Mouse (Mus musculus): ENCODE results near the gene Tmem101. TPM values are rescaled to one million over a fixed set of nuclear protein-coding genes. Genes with fewer than 3 reads are reported as not detected.

The Tmem101 gene
- polyA plus RNA-seq, 1 experiment from 2014 or later, result 6.4 TPM

GRCm38 (mm10) chr11:102193657-102194440 is 37.6 kb upstream of the Tmem101 start:
- no peak for DNase-seq
- no peak overlapping the region for H3K4me2 ChIP-seq (ENCODE audit: low read depth, low read length)
- H3K27ac ChIP-seq (ENCODE audit: low read depth), result no peak overlapping the region
- H3K9me3 ChIP-seq (ENCODE audit: low read length), result no peaks in the 10 kb centered on the region
- H3K9ac ChIP-seq (replicated peaks), result no peak overlapping the region
- no peak overlapping the region for H3K4me3 ChIP-seq (ENCODE audit: low read depth, low read length)
- no peaks in the 10 kb centered on the region for H3K27me3 ChIP-seq (ENCODE audit: insufficient read depth, low read length)
- no peak for ATAC-seq
- 78% methylated on average over 9 of the region's 9 CpGs for WGBS (ENCODE audit: insufficient replicate concordance)
- peaks cover 12% of the 10 kb centered on the region for H3K4me1 ChIP-seq (ENCODE audit: insufficient read depth)
- H3K36me3 ChIP-seq (replicated peaks; ENCODE audit: insufficient read depth, low read length), result peaks cover 42% of the 10 kb centered on the region
- TF ChIP-seq CTCF (IDR thresholded peaks at IDR 0.05; ENCODE audit: low read depth) (no peak), EP300 (IDR thresholded peaks at IDR 0.05; ENCODE audit: low read depth) (no peak)

- Histone ChIP-seq H3K27me3 (ENCODE audit: insufficient read depth, low read length) (no peaks in the 10 kb centered on the region), H3K9me3 (ENCODE audit: low read length) (no peaks in the 10 kb centered on the region), H3K4me1 (ENCODE audit: insufficient read depth) (peaks cover 18% of the 10 kb centered on the region), H3K4me2 (ENCODE audit: low read depth, low read length) (peak overlapping the region; percentile 88), H3K36me3 (replicated peaks; ENCODE audit: insufficient read depth, low read length) (peaks cover 18% of the 10 kb centered on the region), H3K27ac (ENCODE audit: low read depth) (no peak overlapping the region), H3K9ac (replicated peaks) (no peak overlapping the region), H3K4me3 (ENCODE audit: low read depth, low read length) (no peak overlapping the region)
- ATAC-seq (no peak), DNase-seq (no peak)
- TF ChIP-seq CTCF (IDR thresholded peaks at IDR 0.05; ENCODE audit: low read depth) (no peak), EP300 (IDR thresholded peaks at IDR 0.05; ENCODE audit: low read depth) (no peak)
- 35% methylated on average over 4 of the region's 4 CpGs for WGBS (ENCODE audit: insufficient replicate concordance)
Observed at GRCm38 (mm10) chr11:102190848-102191247, 34.6 kb upstream of the Tmem101 start.

GRCm38 (mm10) chr11:102189461-102190436 is 33.5 kb upstream of the Tmem101 start, which contains the start of gene G6pc3:
G6pc3 (plus strand) TSS chr11:102189620.
- Histone ChIP-seq H3K9ac (replicated peaks) (peak within 1 kb of the TSS; percentile 65), H3K27ac (ENCODE audit: low read depth) (peak within 1 kb of the TSS; percentile 57), H3K27me3 (ENCODE audit: insufficient read depth, low read length) (no peaks in the 10 kb centered on the region), H3K4me1 (ENCODE audit: insufficient read depth) (peaks cover 19% of the 10 kb centered on the region), H3K4me3 (ENCODE audit: low read depth, low read length) (peak within 1 kb of the TSS; percentile 61), H3K4me2 (ENCODE audit: low read depth, low read length) (peak within 1 kb of the TSS; percentile 88), H3K9me3 (ENCODE audit: low read length) (no peaks in the 10 kb centered on the region), H3K36me3 (replicated peaks; ENCODE audit: insufficient read depth, low read length) (peaks cover 11% of the 10 kb centered on the region)
- ATAC-seq (peak; percentile 78), DNase-seq (peak; percentile 85)
- TF ChIP-seq EP300 (IDR thresholded peaks at IDR 0.05; ENCODE audit: low read depth) (no peak), CTCF (IDR thresholded peaks at IDR 0.05; ENCODE audit: low read depth) (no peak)
- under 1% methylated on average over 50 of the region's 50 CpGs for WGBS (ENCODE audit: insufficient replicate concordance)

GRCm38 (mm10) chr11:102188980-102189379 is 32.8 kb upstream of the Tmem101 start:
- H3K4me1 ChIP-seq (ENCODE audit: insufficient read depth), result peaks cover 23% of the 10 kb centered on the region
- peak overlapping the region; percentile 61 for H3K4me3 ChIP-seq (ENCODE audit: low read depth, low read length)
- WGBS (ENCODE audit: insufficient replicate concordance), result 51% methylated on average over 6 of the region's 6 CpGs
- TF ChIP-seq EP300 (IDR thresholded peaks at IDR 0.05; ENCODE audit: low read depth), result no peak
- ATAC-seq (no peak), DNase-seq (no peak)
- peaks cover 3% of the 10 kb centered on the region; the same call in 1 of the 2 replicates for H3K36me3 ChIP-seq (replicated peaks; ENCODE audit: insufficient read depth, low read length)
- H3K9ac ChIP-seq (replicated peaks), result no peak overlapping the region
- no peaks in the 10 kb centered on the region for H3K9me3 ChIP-seq (ENCODE audit: low read length)
- no peaks in the 10 kb centered on the region for H3K27me3 ChIP-seq (ENCODE audit: insufficient read depth, low read length)
- 0 out of 2 replicates have a peak overlapping the region, but pooled peaks have one; percentile 37 for H3K27ac ChIP-seq (ENCODE audit: low read depth)
- peak overlapping the region; percentile 88 for H3K4me2 ChIP-seq (ENCODE audit: low read depth, low read length)

- peaks cover 23% of the 10 kb centered on the region for H3K4me1 ChIP-seq (ENCODE audit: insufficient read depth)
- H3K27ac ChIP-seq (ENCODE audit: low read depth), result no peak overlapping the region
Observed at GRCm38 (mm10) chr11:102186235-102186634, 30.0 kb upstream of the Tmem101 start.

GRCm38 (mm10) chr11:102185677-102186076 is 29.5 kb upstream of the Tmem101 start:
- no peak for DNase-seq
- Histone ChIP-seq H3K27me3 (ENCODE audit: insufficient read depth, low read length) (no peaks in the 10 kb centered on the region), H3K4me2 (ENCODE audit: low read depth, low read length) (peak overlapping the region; percentile 97), H3K9ac (replicated peaks) (peak overlapping the region; percentile 96; the same call in 1 of the 2 replicates), H3K27ac (ENCODE audit: low read depth) (no peak overlapping the region), H3K36me3 (replicated peaks; ENCODE audit: insufficient read depth, low read length) (peaks cover 9% of the 10 kb centered on the region), H3K9me3 (ENCODE audit: low read length) (no peaks in the 10 kb centered on the region), H3K4me1 (ENCODE audit: insufficient read depth) (peaks cover 19% of the 10 kb centered on the region), H3K4me3 (ENCODE audit: low read depth, low read length) (peak overlapping the region; percentile 97)
- WGBS (ENCODE audit: insufficient replicate concordance), result 43% methylated on average over 3 of the region's 3 CpGs
- TF ChIP-seq EP300 (IDR thresholded peaks at IDR 0.05; ENCODE audit: low read depth) (no peak), CTCF (IDR thresholded peaks at IDR 0.05; ENCODE audit: low read depth) (no peak)
- ATAC-seq, result no peak

More at GRCm38 (mm10) chr11:102186235-102186634, 30.0 kb upstream of the Tmem101 start:
- no peak for TF ChIP-seq CTCF (IDR thresholded peaks at IDR 0.05; ENCODE audit: low read depth)
- TF ChIP-seq EP300 (IDR thresholded peaks at IDR 0.05; ENCODE audit: low read depth), result no peak
- Histone ChIP-seq H3K27me3 (ENCODE audit: insufficient read depth, low read length) (no peaks in the 10 kb centered on the region), H3K4me3 (ENCODE audit: low read depth, low read length) (no peak overlapping the region), H3K4me2 (ENCODE audit: low read depth, low read length) (no peak overlapping the region), H3K9ac (replicated peaks) (no peak overlapping the region), H3K9me3 (ENCODE audit: low read length) (no peaks in the 10 kb centered on the region), H3K36me3 (replicated peaks; ENCODE audit: insufficient read depth, low read length) (peaks cover 6% of the 10 kb centered on the region)
- WGBS (ENCODE audit: insufficient replicate concordance), result 45% methylated on average over 1 of the region's 1 CpGs
- no peak for DNase-seq
- ATAC-seq, result no peak

Data from liver, postnatal 0 days (tissue).